Mouse (Mus musculus) forebrain, embryonic 14.5 days (tissue): ENCODE data around the gene CN725425. TPM values are rescaled to one million over a fixed set of nuclear protein-coding genes. Genes with fewer than 3 reads are reported as not detected.

ENCODE experiments used
- ATAC-seq: fragments of 200-750 bp; cut with Nextera tagmentation; 2 replicates; pipeline ENCODE4 v1.8.0; 2017; ENCODE audit warnings: mild to moderate bottlenecking, moderate library complexity
- DNase-seq: peaks from one replicate; pipeline ENCODE4 v3.0.0-alpha.2; 2015; ENCODE audit warnings: low spot score
- H3K27ac ChIP-seq: fragments of 300-500 bp; sonication (generic); 2 replicates; pipeline ENCODE4 v1.5.1; 2014; ENCODE audit warnings: low read depth, mild to moderate bottlenecking, control low read depth, low read length, moderate library complexity
- H3K27me3 ChIP-seq: fragments of 300-500 bp; sonication (generic); replicated peaks from 2 replicates; pipeline ENCODE4 v1.6.1; 2014; ENCODE audit warnings: low read length, control low read depth, mixed read lengths; ENCODE audit not compliant: control insufficient read depth, insufficient read depth
- H3K36me3 ChIP-seq: fragments of 300-500 bp; sonication (generic); 2 replicates; pipeline ENCODE4 v1.6.1; 2014; ENCODE audit warnings: low read length, control low read depth; ENCODE audit not compliant: control insufficient read depth, insufficient read depth
- H3K4me1 ChIP-seq: fragments of 300-500 bp; sonication (generic); 2 replicates; pipeline ENCODE4 v1.6.1; 2014; ENCODE audit warnings: antibody characterized with exemption, low read length, control low read depth; ENCODE audit not compliant: control insufficient read depth, insufficient read depth
- H3K4me2 ChIP-seq: fragments of 300-500 bp; sonication (generic); 2 replicates; pipeline ENCODE4 v1.6.1; 2014; ENCODE audit warnings: mild to moderate bottlenecking, control low read depth, low read length
- H3K4me3 ChIP-seq: fragments of 300-500 bp; sonication (generic); 2 replicates; pipeline ENCODE4 v1.5.1; 2014; ENCODE audit warnings: low read depth, low read length, control low read depth
- H3K9ac ChIP-seq: fragments of 300-500 bp; sonication (generic); 2 replicates; pipeline ENCODE4 v1.6.1; 2014; ENCODE audit warnings: mild to moderate bottlenecking, low read length, control low read depth, moderate library complexity
- H3K9me3 ChIP-seq: fragments of 300-500 bp; sonication (generic); replicated peaks from 2 replicates; pipeline ENCODE4 v1.6.1; 2016; ENCODE audit warnings: low read length, control low read depth, mixed read lengths; ENCODE audit not compliant: control insufficient read depth
- WGBS: fragments of 180-500 bp; shearing (Covaris S2); extraction: QIAGEN DNeasy Blood & Tissue Kit; methylation state at CpG from one replicate; pipeline ENCODE4 v1.1.7; 2014; 5-methylcytosine and 5-hydroxymethylcytosine counted together
- polyA plus RNA-seq: library from polyadenylated mRNA; unstranded; fragments of >200 nt; fragmentation: Nextera tagmentation; extraction: Ambion mirVana; gene quantifications from 2 replicates; pipeline ENCODE4 v1.2.1, GENCODE M21; 2014

CN725425 gene
- polyA plus RNA-seq, 1 experiment from 2014 or later: not detected

- ATAC-seq (peak; percentile 49), DNase-seq (no peak)
- no peaks in the 10 kb centered on the region for H3K36me3 ChIP-seq
- no peaks in the 10 kb centered on the region for H3K9me3 ChIP-seq
- peak overlapping the region; percentile 69 for H3K4me2 ChIP-seq
- peaks cover 5% of the 10 kb centered on the region for H3K4me1 ChIP-seq
- no peaks in the 10 kb centered on the region for H3K27me3 ChIP-seq
- H3K9ac ChIP-seq: peak overlapping the region; percentile 70
- 10% methylated on average over 7 of the region's 7 CpGs for WGBS
- H3K4me3 ChIP-seq: peak overlapping the region; percentile 52
- H3K27ac ChIP-seq: peak overlapping the region; percentile 84
Observed at GRCm38 (mm10) chr15:91192223-91192598, 7.1 kb upstream of the CN725425 start.

- WGBS: 86% methylated on average over 1 of the region's 1 CpGs
- Histone ChIP-seq H3K4me3 (no peak overlapping the region), H3K27ac (no peak overlapping the region)
Observed at GRCm38 (mm10) chr15:91200833-91201232, 1.5 kb downstream of the CN725425 start.

GRCm38 (mm10) chr15:91202486-91202885, 3.2 kb downstream of the CN725425 start:
- no peaks in the 10 kb centered on the region for H3K27me3 ChIP-seq
- WGBS: 90% methylated on average over 1 of the region's 1 CpGs

More at GRCm38 (mm10) chr15:91200833-91201232, 1.5 kb downstream of the CN725425 start:
- H3K36me3 ChIP-seq: no peaks in the 10 kb centered on the region
- DNase-seq (no peak), ATAC-seq (no peak)
- H3K9ac ChIP-seq: no peak overlapping the region
- H3K27me3 ChIP-seq: no peaks in the 10 kb centered on the region
- no peaks in the 10 kb centered on the region for H3K4me1 ChIP-seq
- no peak overlapping the region for H3K4me2 ChIP-seq
- no peaks in the 10 kb centered on the region for H3K9me3 ChIP-seq

GRCm38 (mm10) chr15:91203521-91203920, 4.2 kb downstream of the CN725425 start:
- 87% methylated on average over 3 of the region's 3 CpGs for WGBS
- no peak for ATAC-seq

More at GRCm38 (mm10) chr15:91202486-91202885, 3.2 kb downstream of the CN725425 start:
- Histone ChIP-seq H3K36me3 (no peaks in the 10 kb centered on the region), H3K9ac (no peak overlapping the region), H3K27ac (no peak overlapping the region), H3K4me2 (no peak overlapping the region), H3K4me1 (no peaks in the 10 kb centered on the region), H3K4me3 (no peak overlapping the region), H3K9me3 (no peaks in the 10 kb centered on the region)
- ATAC-seq (no peak), DNase-seq (no peak)

GRCm38 (mm10) chr15:91206518-91206917, 7.2 kb downstream of the CN725425 start:
- H3K4me3 ChIP-seq: no peak overlapping the region
- H3K4me1 ChIP-seq: no peaks in the 10 kb centered on the region
- no peak for ATAC-seq
- H3K4me2 ChIP-seq: no peak overlapping the region
- no peaks in the 10 kb centered on the region for H3K27me3 ChIP-seq
- no peaks in the 10 kb centered on the region for H3K9me3 ChIP-seq
- no peaks in the 10 kb centered on the region for H3K36me3 ChIP-seq
- no peak for DNase-seq
- H3K9ac ChIP-seq: no peak overlapping the region
- no peak overlapping the region for H3K27ac ChIP-seq
- 90% methylated on average over 5 of the region's 5 CpGs for WGBS

More at GRCm38 (mm10) chr15:91203521-91203920, 4.2 kb downstream of the CN725425 start:
- Histone ChIP-seq H3K4me2 (no peak overlapping the region), H3K9me3 (no peaks in the 10 kb centered on the region), H3K27me3 (no peaks in the 10 kb centered on the region), H3K4me1 (no peaks in the 10 kb centered on the region), H3K9ac (no peak overlapping the region), H3K36me3 (no peaks in the 10 kb centered on the region), H3K27ac (no peak overlapping the region), H3K4me3 (no peak overlapping the region)
- DNase-seq: no peak

- no peaks in the 10 kb centered on the region for H3K27me3 ChIP-seq
- 87% methylated on average over 5 of the region's 5 CpGs for WGBS
- H3K9me3 ChIP-seq: no peaks in the 10 kb centered on the region
- H3K27ac ChIP-seq: no peak overlapping the region
- DNase-seq (no peak), ATAC-seq (no peak)
- H3K9ac ChIP-seq: no peak overlapping the region
- no peak overlapping the region for H3K4me2 ChIP-seq
- no peak overlapping the region for H3K4me3 ChIP-seq
- no peaks in the 10 kb centered on the region for H3K4me1 ChIP-seq
- H3K36me3 ChIP-seq: no peaks in the 10 kb centered on the region
Observed at GRCm38 (mm10) chr15:91237294-91237693, 38.0 kb downstream of the CN725425 start.

GRCm38 (mm10) chr15:91240683-91241335, 41.5 kb downstream of the CN725425 start:
- no peak overlapping the region for H3K9ac ChIP-seq
- 89% methylated on average over 3 of the region's 3 CpGs for WGBS
- no peaks in the 10 kb centered on the region for H3K9me3 ChIP-seq
- H3K4me2 ChIP-seq: no peak overlapping the region
- ATAC-seq (no peak), DNase-seq (no peak)
- H3K36me3 ChIP-seq: no peaks in the 10 kb centered on the region
- no peak overlapping the region for H3K27ac ChIP-seq
- no peak overlapping the region for H3K4me3 ChIP-seq
- H3K27me3 ChIP-seq: no peaks in the 10 kb centered on the region
- H3K4me1 ChIP-seq: no peaks in the 10 kb centered on the region

GRCm38 (mm10) chr15:91250815-91251214, 51.5 kb downstream of the CN725425 start:
- no peaks in the 10 kb centered on the region for H3K9me3 ChIP-seq
- peaks cover 4% of the 10 kb centered on the region; the same call in 1 of the 2 replicates for H3K4me1 ChIP-seq
- no peak for DNase-seq
- no peak overlapping the region for H3K4me3 ChIP-seq
- H3K36me3 ChIP-seq: no peaks in the 10 kb centered on the region
- H3K27me3 ChIP-seq: no peaks in the 10 kb centered on the region
- no peak overlapping the region for H3K9ac ChIP-seq
- ATAC-seq: no peak
- H3K27ac ChIP-seq: no peak overlapping the region
- no peak overlapping the region for H3K4me2 ChIP-seq
- 28% methylated on average over 6 of the region's 6 CpGs for WGBS

GRCm38 (mm10) chr15:91251544-91252408, 52.5 kb downstream of the CN725425 start:
- ATAC-seq: no peak
- Histone ChIP-seq H3K27ac (no peak overlapping the region), H3K27me3 (no peaks in the 10 kb centered on the region), H3K4me2 (no peak overlapping the region), H3K4me1 (peaks cover 4% of the 10 kb centered on the region; the same call in 1 of the 2 replicates), H3K4me3 (no peak overlapping the region), H3K36me3 (no peaks in the 10 kb centered on the region), H3K9ac (no peak overlapping the region), H3K9me3 (no peaks in the 10 kb centered on the region)
- 80% methylated on average over 9 of the region's 9 CpGs for WGBS
- no peak for DNase-seq
